Mouse (Mus musculus) megakaryocyte progenitor cell, adult 5-6 weeks (primary cell): ENCODE results near the gene Hoxd11. TPM values are rescaled to one million over a fixed set of nuclear protein-coding genes. Genes with fewer than 3 reads are reported as not detected.
A peak's percentile ranks its signal among the peaks of the same experiment; 100 is the strongest.

Experiments used
- ATAC-seq: replicated peaks from 2 replicates; pipeline ENCODE4 v1.8.0; 2016; ENCODE audit warnings: mild to moderate bottlenecking, moderate TSS enrichment, inconsistent platforms; ENCODE audit not compliant: poor library complexity
- total RNA-seq, 2 experiments: library from RNA; stranded (forward) in 1 of 2; stranded (reverse) in 1 of 2; fragments of 157-497, 149-512 nt in 1 of 2; fragments of 200-1000 nt in 1 of 2; gene quantifications; 2 replicates each; pipeline versions ENCODE4 v1.2.3 to v1.2.4; 2015 to 2017

Hoxd11 gene
- total RNA-seq, 2 experiments from 2014 or later = not detected

- no peak for ATAC-seq
Observed at GRCm38 (mm10) chr2:74693432-74693827, 14.1 kb downstream of the Hoxd11 start.

GRCm38 (mm10) chr2:74694066-74694465 is 14.7 kb downstream of the Hoxd11 start:
- ATAC-seq = peak; percentile 48; the same call in 1 of the 2 replicates

- ATAC-seq = no peak
Observed at GRCm38 (mm10) chr2:74695383-74695782, 16.0 kb downstream of the Hoxd11 start.

GRCm38 (mm10) chr2:74695813-74696430 is 16.6 kb downstream of the Hoxd11 start:
- no peak for ATAC-seq

DNA sequence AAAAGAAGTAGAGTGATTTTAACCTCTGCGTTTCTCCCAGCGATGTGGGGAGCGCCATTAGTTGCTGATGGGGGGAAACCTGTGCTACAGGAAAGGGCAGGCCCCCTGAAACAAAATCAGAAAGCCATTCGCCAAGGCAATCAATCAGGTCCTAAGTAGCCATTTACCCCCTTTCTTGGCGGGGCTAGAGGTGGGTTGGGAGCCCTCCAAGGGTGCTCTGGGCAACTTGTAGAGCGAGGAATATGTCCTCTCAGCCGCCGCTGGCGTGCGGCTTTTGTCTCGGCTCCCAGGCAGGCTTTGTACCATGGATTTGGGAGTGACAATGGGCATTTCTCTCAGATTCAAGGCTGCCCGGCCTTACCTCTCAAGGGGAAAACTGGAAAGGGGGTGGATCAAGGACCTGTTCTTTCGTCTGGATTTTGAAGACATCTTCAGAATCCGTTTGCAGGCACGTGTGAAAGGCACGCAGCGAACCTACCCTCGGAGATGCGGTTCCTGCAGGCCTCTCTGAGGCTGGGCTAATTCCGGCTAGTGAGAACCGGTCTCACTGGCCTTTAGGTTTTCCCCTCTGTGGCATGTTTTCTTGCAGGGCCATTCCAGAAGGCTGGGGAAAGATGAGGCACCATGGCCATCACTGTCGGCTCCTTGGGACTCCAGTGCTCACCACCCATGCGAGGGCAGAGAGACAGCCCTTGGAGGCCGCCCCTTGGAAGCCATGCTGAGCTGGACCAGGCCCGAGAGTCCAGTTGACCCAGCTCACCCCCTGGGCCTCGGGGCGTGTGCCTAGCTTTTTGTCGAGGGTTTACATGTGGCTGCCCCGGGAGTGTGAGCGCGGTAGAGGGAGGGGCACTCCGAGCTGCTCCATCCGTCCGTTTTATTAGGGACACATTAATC is 17.3 kb downstream of the Hoxd11 start:
- no peak for ATAC-seq

DNA sequence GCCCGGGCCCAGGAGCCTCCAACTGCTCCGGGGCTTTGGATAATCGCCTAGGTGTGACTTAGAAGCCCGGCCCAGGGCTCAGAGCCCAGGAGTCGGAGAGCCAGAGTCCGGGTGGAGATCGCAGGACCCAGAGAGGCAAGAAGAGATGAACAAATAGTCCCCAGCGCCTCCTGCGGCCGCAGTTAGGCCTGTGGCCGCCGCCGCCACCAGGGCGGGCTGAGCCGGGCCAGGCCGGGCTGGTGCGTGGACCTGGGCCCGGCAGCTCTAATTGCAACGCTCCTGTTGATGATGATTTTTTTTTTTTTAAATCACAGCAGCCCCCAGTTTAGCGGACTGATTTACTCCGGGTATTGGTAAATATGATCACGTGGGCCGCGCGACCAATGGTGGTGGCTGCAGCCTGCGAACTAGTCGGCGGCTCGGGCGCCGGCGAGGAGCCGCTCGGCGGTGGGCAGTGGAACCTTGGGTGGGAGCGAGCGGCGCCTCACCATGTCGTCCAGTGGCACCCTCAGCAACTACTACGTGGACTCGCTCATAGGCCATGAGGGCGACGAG is 18.3 kb downstream of the Hoxd11 start, which contains the start of gene Hoxd9:
Gene Hoxd9 (plus strand): TSS at position 161 of the 555 bp plus-strand sequence.
- no peak; the same call in 1 of the 2 replicates for ATAC-seq

DNA sequence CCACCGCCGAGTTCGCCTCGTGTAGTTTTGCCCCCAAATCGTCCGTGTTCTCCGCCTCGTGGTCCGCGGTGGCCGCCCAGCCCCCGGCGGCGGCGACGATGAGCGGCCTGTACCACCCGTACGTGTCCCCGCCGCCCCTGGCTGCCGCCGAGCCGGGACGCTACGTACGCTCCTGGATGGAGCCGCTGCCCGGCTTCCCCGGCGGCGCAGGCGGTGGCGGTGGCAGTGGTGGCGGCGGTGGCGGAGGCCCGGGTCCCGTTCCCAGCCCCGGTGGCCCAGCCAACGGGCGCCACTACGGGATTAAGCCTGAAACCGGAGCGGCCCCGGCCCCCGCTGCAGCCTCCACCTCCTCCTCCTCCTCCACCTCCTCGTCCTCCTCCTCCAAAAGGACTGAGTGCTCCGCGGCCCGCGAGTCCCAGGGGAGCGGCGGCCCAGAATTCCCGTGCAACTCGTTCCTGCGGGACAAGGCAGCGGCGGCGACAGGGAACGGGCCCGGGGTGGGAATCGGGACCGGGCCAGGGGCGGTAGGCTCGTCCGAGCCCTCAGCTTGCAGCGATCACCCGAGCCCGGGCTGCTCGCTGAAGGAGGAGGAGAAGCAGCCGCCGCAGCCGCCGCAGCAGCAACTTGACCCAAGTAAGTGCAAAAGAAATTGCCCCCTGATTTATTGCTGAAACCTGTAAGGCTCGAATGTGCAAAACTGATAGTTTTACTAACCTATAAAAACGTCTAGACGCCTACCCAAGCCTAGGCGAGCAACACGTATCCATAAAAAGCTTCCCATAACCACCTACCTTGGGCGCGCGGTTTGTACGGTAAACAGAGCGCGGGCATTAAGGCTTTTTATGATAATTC is 19.1 kb downstream of the Hoxd11 start:
- no peak for ATAC-seq

DNA sequence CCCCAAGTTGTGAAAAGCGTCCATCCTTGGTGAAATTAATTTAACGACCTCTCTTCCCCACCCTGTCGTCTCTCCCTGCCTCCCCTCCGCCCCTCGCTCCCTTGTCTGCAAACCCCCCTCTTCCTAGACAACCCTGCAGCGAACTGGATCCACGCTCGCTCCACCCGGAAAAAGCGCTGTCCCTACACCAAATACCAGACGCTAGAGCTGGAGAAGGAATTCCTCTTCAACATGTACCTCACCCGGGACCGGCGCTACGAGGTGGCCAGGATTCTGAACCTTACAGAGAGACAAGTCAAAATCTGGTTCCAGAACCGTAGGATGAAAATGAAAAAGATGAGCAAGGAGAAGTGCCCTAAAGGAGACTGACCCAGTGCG is 19.7 kb downstream of the Hoxd11 start:
- no peak for ATAC-seq

GRCm38 (mm10) chr2:74699664-74700545 is 20.5 kb downstream of the Hoxd11 start:
- no peak for ATAC-seq

- no peak for ATAC-seq
Observed at GRCm38 (mm10) chr2:74700546-74701112, 21.3 kb downstream of the Hoxd11 start.

GRCm38 (mm10) chr2:74701949-74702819 is 22.8 kb downstream of the Hoxd11 start:
- ATAC-seq = peak; percentile 54; the same call in 1 of the 2 replicates

DNA sequence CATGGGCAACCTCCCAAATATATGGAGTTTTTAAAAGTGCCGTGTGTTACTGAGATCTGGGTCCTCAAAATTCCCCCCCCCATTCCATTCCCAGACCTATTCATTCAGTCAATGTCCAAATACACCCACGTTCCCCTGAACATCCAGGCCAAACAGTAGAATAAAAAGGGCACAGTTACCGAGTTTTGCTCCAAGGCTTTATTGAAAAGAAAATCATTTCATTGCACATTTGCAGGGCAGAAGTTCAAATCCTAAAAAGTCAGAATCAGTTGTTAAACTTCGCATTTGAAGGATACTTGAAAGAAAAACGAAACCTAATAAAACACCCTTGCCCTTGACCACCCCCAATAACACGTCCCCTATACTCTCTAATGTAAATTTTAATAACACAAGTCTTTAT is 23.5 kb downstream of the Hoxd11 start:
- no peak for ATAC-seq

DNA sequence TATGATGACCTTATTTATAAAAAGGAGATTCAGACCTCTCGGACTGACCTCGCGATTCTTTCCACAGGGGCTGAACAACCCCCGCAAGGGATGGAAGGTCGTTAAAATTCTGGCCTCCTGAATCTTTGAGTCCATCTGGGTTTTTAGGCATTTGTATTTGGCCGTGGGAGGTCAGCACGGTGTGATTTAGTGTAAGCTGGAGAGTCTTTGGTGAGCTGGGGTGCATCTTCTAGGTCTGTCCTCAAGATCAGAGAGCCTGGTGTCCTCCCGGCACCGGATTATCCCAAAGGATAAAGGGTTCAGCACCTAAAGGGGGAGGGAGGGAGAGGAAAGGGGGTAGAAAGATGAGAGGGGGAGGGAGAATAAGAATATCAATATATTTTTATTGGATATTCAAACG is 24.0 kb downstream of the Hoxd11 start:
- ATAC-seq = no peak

DNA sequence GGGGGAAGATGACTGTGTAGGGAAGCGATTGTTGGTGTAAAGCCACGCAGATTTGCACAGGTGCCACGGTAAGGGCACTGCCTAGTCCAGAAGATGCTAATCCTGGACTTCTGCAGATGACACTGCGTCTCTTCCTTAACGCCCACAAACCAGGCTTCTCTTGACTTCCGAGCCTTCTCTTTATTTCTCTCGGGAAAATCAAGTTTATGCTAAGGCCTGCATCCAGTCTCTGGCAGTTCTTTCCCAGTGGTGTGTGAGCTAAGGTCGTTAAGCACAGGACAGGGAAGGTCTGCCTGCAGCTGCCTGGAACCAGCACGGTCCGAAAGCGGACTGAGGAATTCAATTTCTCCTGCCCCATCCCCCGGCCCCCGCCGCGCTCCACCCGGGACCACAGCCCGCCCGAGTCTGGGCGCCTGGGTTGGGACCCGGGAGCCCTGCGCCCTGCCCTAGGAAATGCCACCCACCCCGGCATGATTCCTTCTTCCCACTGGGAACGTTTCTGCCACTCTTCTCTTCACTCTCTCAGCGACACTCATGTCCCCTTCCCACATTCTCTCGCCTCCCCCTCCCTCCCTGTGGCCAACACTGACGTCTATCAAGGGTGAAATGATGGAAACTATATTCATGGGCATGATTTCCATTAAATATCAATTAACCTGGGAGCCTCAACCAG is 24.5 kb downstream of the Hoxd11 start:
- ATAC-seq = no peak

- ATAC-seq = no peak
Observed at GRCm38 (mm10) chr2:74704393-74704998, 25.1 kb downstream of the Hoxd11 start, which contains the start of gene Hoxd8. Gene Hoxd8 (plus strand): TSS chr2:74704615.

DNA sequence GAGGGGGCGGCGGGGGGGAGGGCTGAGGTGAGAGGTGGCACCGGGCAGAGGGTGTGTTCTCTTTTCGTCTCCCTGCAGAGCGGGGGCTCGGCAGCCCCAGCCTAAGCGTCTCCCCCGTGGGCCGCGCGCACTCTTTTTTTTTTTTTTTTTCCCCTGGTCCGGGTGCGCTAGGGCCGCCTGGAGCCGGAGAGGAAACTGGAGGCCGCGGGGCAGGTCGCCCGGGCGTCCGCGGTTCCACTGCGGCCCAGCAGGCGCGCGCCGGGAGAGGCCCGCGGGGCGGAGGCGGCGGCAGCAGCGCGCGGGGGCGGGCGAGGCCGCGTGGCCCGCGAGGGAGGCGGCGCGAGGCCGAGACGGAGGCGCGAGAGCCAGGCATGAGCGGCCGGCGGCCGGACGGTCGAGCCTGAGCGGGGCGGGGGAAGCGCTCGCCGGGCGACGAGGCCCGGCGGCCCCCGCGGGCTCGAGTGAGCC is 25.7 kb downstream of the Hoxd11 start:
- ATAC-seq = no peak

GRCm38 (mm10) chr2:74705467-74706089 is 26.2 kb downstream of the Hoxd11 start:
- 0 out of 2 replicates have a peak, but pooled peaks have one; percentile 14 for ATAC-seq
